Mouse (Mus musculus): ENCODE measurements around the gene E130308A19Rik.

DNA sequence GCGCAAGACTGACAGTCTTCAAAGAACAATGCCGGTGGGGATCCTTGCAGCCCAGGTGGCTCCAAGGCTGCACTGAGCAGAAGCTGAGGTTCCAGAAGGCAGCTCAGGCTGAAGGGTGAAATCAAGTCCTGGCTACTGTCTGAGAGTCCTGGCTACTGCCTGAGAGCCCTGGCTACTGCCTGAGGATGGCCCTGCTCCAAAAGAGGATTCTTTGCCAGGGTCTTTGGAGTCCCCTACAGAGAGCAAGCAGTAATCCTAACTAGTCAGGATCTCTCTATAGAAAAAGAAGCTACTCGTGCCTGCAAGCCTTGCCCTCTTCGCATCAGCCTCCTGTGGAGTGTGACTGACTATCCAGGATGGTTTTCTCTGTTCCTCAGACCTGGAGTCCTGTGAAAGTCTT, 60.7 kb downstream of the E130308A19Rik start:
- TF ChIP-seq POLR2A (IDR thresholded peaks at IDR 0.05; ENCODE audit: borderline replicate concordance, extremely low read depth, insufficient read depth, insufficient read length, poor library complexity, severe bottlenecking) (no peak), CTCF (IDR thresholded peaks at IDR 0.05; ENCODE audit: borderline replicate concordance, extremely low read depth, insufficient read depth, insufficient read length) (no peak)

Measured in brain, embryonic 14.5 days (tissue).